Mouse (Mus musculus): ENCODE measurements around the gene A030005K14Rik. TPM values are rescaled to one million over a fixed set of nuclear protein-coding genes. Genes with fewer than 3 reads are reported as not detected.

The A030005K14Rik gene
- polyA plus RNA-seq, 1 experiment from 2014 or later, result not detected

- whole genome bisulfite sequencing, result 20% methylated on average over 3 of the region's 3 CpGs
- Histone ChIP-seq H3K4me3 (ENCODE audit: control insufficient read depth in 1 of 2, insufficient read depth in 1 of 2, low read depth in 1 of 2, low read length in 2 of 2) (no peak overlapping the region), H3K4me2 (ENCODE audit: low read length) (no peak overlapping the region)
Measured at GRCm38 (mm10) chr1:83064851-83065250, 5.7 kb upstream of the A030005K14Rik start.

GRCm38 (mm10) chr1:83060643-83061042 is 1.5 kb upstream of the A030005K14Rik start, which contains the start of gene Krtap28-13:
Krtap28-13 (plus strand) TSS chr1:83060930.
- H3K9ac ChIP-seq (ENCODE audit: low read length), result no peak within 1 kb of the TSS
- no peaks in the 10 kb centered on the region for H3K36me3 ChIP-seq (ENCODE audit: control insufficient read depth, insufficient read depth, low read length)
- ATAC-seq (ENCODE audit: insufficient number of reproducible peaks, insufficient read depth, low FRiP score, low read depth), result no peak
- WGBS, result 76% methylated on average over 4 of the region's 4 CpGs
- H3K27ac ChIP-seq (replicated peaks in 1 of 2; ENCODE audit: control insufficient read depth in 1 of 2, insufficient read depth in 1 of 2, low read depth in 2 of 2, low read length in 2 of 2), result no peak within 1 kb of the TSS
- no peak within 1 kb of the TSS for H3K4me2 ChIP-seq (ENCODE audit: low read length)
- peaks cover 8 to 17% of the 10 kb centered on the region in 2 experiments for H3K4me1 ChIP-seq (ENCODE audit: control insufficient read depth in 2 of 2, insufficient read depth in 2 of 2, low read length in 2 of 2)
- no peaks in the 10 kb centered on the region for H3K27me3 ChIP-seq (ENCODE audit: control insufficient read depth, insufficient read depth, low read length)
- H3K4me3 ChIP-seq (ENCODE audit: control insufficient read depth in 1 of 2, insufficient read depth in 1 of 2, low read depth in 1 of 2, low read length in 2 of 2), result no peak within 1 kb of the TSS
- H3K9me3 ChIP-seq (ENCODE audit: control insufficient read depth, low read length), result no peaks in the 10 kb centered on the region

More at GRCm38 (mm10) chr1:83064851-83065250, 5.7 kb upstream of the A030005K14Rik start:
- no peaks in the 10 kb centered on the region for H3K27me3 ChIP-seq (ENCODE audit: control insufficient read depth, insufficient read depth, low read length)
- H3K4me1 ChIP-seq (ENCODE audit: control insufficient read depth in 2 of 2, insufficient read depth in 2 of 2, low read length in 2 of 2), result peaks cover 6 to 10% of the 10 kb centered on the region in 2 experiments
- no peak overlapping the region for H3K27ac ChIP-seq (replicated peaks in 1 of 2; ENCODE audit: control insufficient read depth in 1 of 2, insufficient read depth in 1 of 2, low read depth in 2 of 2, low read length in 2 of 2)
- H3K9me3 ChIP-seq (ENCODE audit: control insufficient read depth, low read length), result no peaks in the 10 kb centered on the region
- no peaks in the 10 kb centered on the region for H3K36me3 ChIP-seq (ENCODE audit: control insufficient read depth, insufficient read depth, low read length)
- ATAC-seq (ENCODE audit: insufficient number of reproducible peaks, insufficient read depth, low FRiP score, low read depth), result no peak
- no peak overlapping the region for H3K9ac ChIP-seq (ENCODE audit: low read length)

GRCm38 (mm10) chr1:83058481-83058880 is 697 bp downstream of the A030005K14Rik start:
- no peaks in the 10 kb centered on the region for H3K9me3 ChIP-seq (ENCODE audit: control insufficient read depth, low read length)
- whole genome bisulfite sequencing, result 75% methylated on average over 1 of the region's 1 CpGs
- H3K36me3 ChIP-seq (ENCODE audit: control insufficient read depth, insufficient read depth, low read length), result no peaks in the 10 kb centered on the region
- no peaks in the 10 kb centered on the region for H3K27me3 ChIP-seq (ENCODE audit: control insufficient read depth, insufficient read depth, low read length)
- H3K4me3 ChIP-seq (ENCODE audit: control insufficient read depth in 1 of 2, insufficient read depth in 1 of 2, low read depth in 1 of 2, low read length in 2 of 2), result no peak overlapping the region
- H3K4me2 ChIP-seq (ENCODE audit: low read length), result no peak overlapping the region
- H3K27ac ChIP-seq (replicated peaks in 1 of 2; ENCODE audit: control insufficient read depth in 1 of 2, insufficient read depth in 1 of 2, low read depth in 2 of 2, low read length in 2 of 2), result no peak overlapping the region
- H3K4me1 ChIP-seq (ENCODE audit: control insufficient read depth in 2 of 2, insufficient read depth in 2 of 2, low read length in 2 of 2), result peaks cover 8 to 17% of the 10 kb centered on the region in 2 experiments
- no peak overlapping the region for H3K9ac ChIP-seq (ENCODE audit: low read length)
- ATAC-seq (ENCODE audit: insufficient number of reproducible peaks, insufficient read depth, low FRiP score, low read depth), result no peak

- no peaks in the 10 kb centered on the region for H3K9me3 ChIP-seq (ENCODE audit: control insufficient read depth, low read length)
- no peak for ATAC-seq (ENCODE audit: insufficient number of reproducible peaks, insufficient read depth, low FRiP score, low read depth)
- H3K4me3 ChIP-seq (ENCODE audit: control insufficient read depth in 1 of 2, insufficient read depth in 1 of 2, low read depth in 1 of 2, low read length in 2 of 2), result no peak within 1 kb of the TSS
- H3K4me1 ChIP-seq (ENCODE audit: control insufficient read depth in 2 of 2, insufficient read depth in 2 of 2, low read length in 2 of 2), result no peaks in the 10 kb centered on the region
- H3K4me2 ChIP-seq (ENCODE audit: low read length), result no peak within 1 kb of the TSS
- H3K36me3 ChIP-seq (ENCODE audit: control insufficient read depth, insufficient read depth, low read length), result no peaks in the 10 kb centered on the region
- no peaks in the 10 kb centered on the region for H3K27me3 ChIP-seq (ENCODE audit: control insufficient read depth, insufficient read depth, low read length)
- H3K9ac ChIP-seq (ENCODE audit: low read length), result no peak within 1 kb of the TSS
- WGBS, result 82% methylated on average over 5 of the region's 5 CpGs
- no peak within 1 kb of the TSS for H3K27ac ChIP-seq (replicated peaks in 1 of 2; ENCODE audit: control insufficient read depth in 1 of 2, insufficient read depth in 1 of 2, low read depth in 2 of 2, low read length in 2 of 2)
Measured at GRCm38 (mm10) chr1:83044882-83045427, 14.2 kb downstream of the A030005K14Rik start, which contains the start of gene Gm47969. Gm47969 (plus strand) TSS chr1:83044932.

GRCm38 (mm10) chr1:83042380-83042779 is 16.8 kb downstream of the A030005K14Rik start, which contains the start of gene Krtap28-10:
Krtap28-10 (minus strand) TSS chr1:83042480.
- 88% methylated on average over 2 of the region's 2 CpGs for whole genome bisulfite sequencing
- no peaks in the 10 kb centered on the region for H3K36me3 ChIP-seq (ENCODE audit: control insufficient read depth, insufficient read depth, low read length)
- no peak within 1 kb of the TSS for H3K27ac ChIP-seq (replicated peaks in 1 of 2; ENCODE audit: control insufficient read depth in 1 of 2, insufficient read depth in 1 of 2, low read depth in 2 of 2, low read length in 2 of 2)
- H3K4me1 ChIP-seq (ENCODE audit: control insufficient read depth in 2 of 2, insufficient read depth in 2 of 2, low read length in 2 of 2), result peaks cover 2 to 6% of the 10 kb centered on the region in 2 experiments; a peak in 1 of 4 replicates
- H3K9ac ChIP-seq (ENCODE audit: low read length), result no peak within 1 kb of the TSS
- ATAC-seq (ENCODE audit: insufficient number of reproducible peaks, insufficient read depth, low FRiP score, low read depth), result no peak
- H3K9me3 ChIP-seq (ENCODE audit: control insufficient read depth, low read length), result no peaks in the 10 kb centered on the region
- H3K4me2 ChIP-seq (ENCODE audit: low read length), result no peak within 1 kb of the TSS
- H3K4me3 ChIP-seq (ENCODE audit: control insufficient read depth in 1 of 2, insufficient read depth in 1 of 2, low read depth in 1 of 2, low read length in 2 of 2), result no peak within 1 kb of the TSS
- no peaks in the 10 kb centered on the region for H3K27me3 ChIP-seq (ENCODE audit: control insufficient read depth, insufficient read depth, low read length)

GRCm38 (mm10) chr1:83039080-83039479 is 20.1 kb downstream of the A030005K14Rik start:
- Histone ChIP-seq H3K9me3 (ENCODE audit: control insufficient read depth, low read length) (no peaks in the 10 kb centered on the region), H3K9ac (ENCODE audit: low read length) (no peak overlapping the region), H3K36me3 (ENCODE audit: control insufficient read depth, insufficient read depth, low read length) (no peaks in the 10 kb centered on the region), H3K4me3 (ENCODE audit: control insufficient read depth in 1 of 2, insufficient read depth in 1 of 2, low read depth in 1 of 2, low read length in 2 of 2) (no peak overlapping the region), H3K4me1 (ENCODE audit: control insufficient read depth in 2 of 2, insufficient read depth in 2 of 2, low read length in 2 of 2) (peaks cover 2 to 6% of the 10 kb centered on the region in 2 experiments; a peak in 1 of 4 replicates), H3K4me2 (ENCODE audit: low read length) (no peak overlapping the region), H3K27ac (replicated peaks in 1 of 2; ENCODE audit: control insufficient read depth in 1 of 2, insufficient read depth in 1 of 2, low read depth in 2 of 2, low read length in 2 of 2) (no peak overlapping the region), H3K27me3 (ENCODE audit: control insufficient read depth, insufficient read depth, low read length) (no peaks in the 10 kb centered on the region)
- no peak for ATAC-seq (ENCODE audit: insufficient number of reproducible peaks, insufficient read depth, low FRiP score, low read depth)
- 81% methylated on average over 4 of the region's 4 CpGs for WGBS

GRCm38 (mm10) chr1:83038109-83038672 is 21.0 kb downstream of the A030005K14Rik start, which contains the start of gene Slc19a3:
Slc19a3 (minus strand) TSS chr1:83038448.
- peak within 1 kb of the TSS; percentile 44 to 60; a peak in 1 of 4 replicates for H3K27ac ChIP-seq (replicated peaks in 1 of 2; ENCODE audit: control insufficient read depth in 1 of 2, insufficient read depth in 1 of 2, low read depth in 2 of 2, low read length in 2 of 2)

More at GRCm38 (mm10) chr1:83038109-83038672, 21.0 kb downstream of the A030005K14Rik start, which contains the start of gene Slc19a3:
- peak within 1 kb of the TSS; percentile 63 to 75 for H3K4me3 ChIP-seq (ENCODE audit: control insufficient read depth in 1 of 2, insufficient read depth in 1 of 2, low read depth in 1 of 2, low read length in 2 of 2)
- peaks cover 2 to 6% of the 10 kb centered on the region in 2 experiments; a peak in 1 of 4 replicates for H3K4me1 ChIP-seq (ENCODE audit: control insufficient read depth in 2 of 2, insufficient read depth in 2 of 2, low read length in 2 of 2)
- no peaks in the 10 kb centered on the region for H3K9me3 ChIP-seq (ENCODE audit: control insufficient read depth, low read length)
- WGBS, result under 1% methylated on average over 25 of the region's 25 CpGs
- peak; percentile 81 for ATAC-seq (ENCODE audit: insufficient number of reproducible peaks, insufficient read depth, low FRiP score, low read depth)
- H3K27me3 ChIP-seq (ENCODE audit: control insufficient read depth, insufficient read depth, low read length), result no peaks in the 10 kb centered on the region
- H3K4me2 ChIP-seq (ENCODE audit: low read length), result peak within 1 kb of the TSS; percentile 82
- H3K36me3 ChIP-seq (ENCODE audit: control insufficient read depth, insufficient read depth, low read length), result no peaks in the 10 kb centered on the region
- H3K9ac ChIP-seq (ENCODE audit: low read length), result peak within 1 kb of the TSS; percentile 74
